In the genomic region with DNA sequence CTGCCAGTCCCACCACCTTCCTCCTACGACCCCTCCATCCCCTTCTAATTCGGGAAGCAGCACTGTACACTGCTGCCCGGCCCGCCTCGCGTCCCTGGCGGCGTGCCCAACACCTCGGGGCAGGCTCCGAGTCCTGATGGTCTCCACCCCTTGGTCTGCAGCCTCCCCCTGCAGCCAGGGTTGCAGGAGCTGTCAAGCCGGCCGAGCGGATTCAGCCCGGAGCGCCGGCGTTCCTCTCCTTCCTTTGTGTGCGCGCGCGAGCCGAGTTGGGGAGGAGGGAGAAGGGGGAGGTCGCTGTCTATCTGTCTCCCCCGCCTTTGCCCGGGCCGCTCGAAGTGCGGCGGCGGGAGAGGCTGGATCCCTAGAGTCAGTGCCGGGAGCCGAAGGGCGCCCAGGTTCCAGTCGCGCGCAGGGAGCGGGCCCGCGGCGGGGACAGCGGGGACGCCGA, we compare ENCODE assay signal across 8 mouse cellular contexts. TPM values are rescaled to one million over a fixed set of nuclear protein-coding genes. Genes with fewer than 3 reads are reported as not detected.
DNase-seq lines count a peak whose midpoint lies in the region; ATAC-seq lines count a peak whose summit lies in the region.

Gene Chn2 (plus strand): TSS at position 198 of the 448 bp plus-strand sequence.

- H3K4me1 ChIP-seq in intestine, embryonic 14.5 days (replicated peaks; ENCODE audit: control insufficient read depth, insufficient read depth, low read length): peaks cover 5% of the 10 kb centered on the region; the same call in 1 of the 2 replicates

- peak within 1 kb of the TSS; percentile 59 for H3K4me3 ChIP-seq in intestine, embryonic 14.5 days (ENCODE audit: low read depth, low read length)

- H3K36me3 ChIP-seq in intestine, embryonic 14.5 days (ENCODE audit: control insufficient read depth, insufficient read depth, low read length): no peaks in the 10 kb centered on the region

- under 1% methylated on average over 30 of the region's 43 CpGs for WGBS in intestine, embryonic 14.5 days

- peak; percentile 78 for ATAC-seq in intestine, embryonic 14.5 days (replicated peaks; ENCODE audit: low FRiP score, low TSS enrichment, low read depth)
- peak; percentile 41 for ATAC-seq in megakaryocyte progenitor cell, adult 5-6 weeks (replicated peaks; ENCODE audit: poor library complexity)
- ATAC-seq in erythroid progenitor cell, adult 5-6 weeks (replicated peaks; ENCODE audit: low FRiP score, poor library complexity, severe bottlenecking): no peak

- intact Hi-C loops in left cerebral cortex, postnatal 36 days (cut with DNase I): loop anchor here (10.0 kb wide), 1 partner anchor 245 kb away; no protein-coding TSS in a partner anchor

- H3K9ac ChIP-seq in intestine, embryonic 14.5 days (ENCODE audit: low read length): peak within 1 kb of the TSS; percentile 61

- H3K27me3 ChIP-seq in intestine, embryonic 14.5 days (replicated peaks; ENCODE audit: control insufficient read depth, insufficient read depth, low read length): peaks cover 20% of the 10 kb centered on the region

- H3K9me3 ChIP-seq in intestine, embryonic 14.5 days (ENCODE audit: control insufficient read depth, low read length): no peaks in the 10 kb centered on the region

- H3K4me2 ChIP-seq in intestine, embryonic 14.5 days (ENCODE audit: low read length): peak within 1 kb of the TSS; percentile 90

- H3K27ac ChIP-seq in intestine, embryonic 14.5 days (ENCODE audit: low read depth): peak within 1 kb of the TSS; percentile 75

- DNase-seq in adrenal gland, adult 2 months: peak; percentile 77
- DNase-seq in embryo, embryonic 10 days (ENCODE audit: low spot score): peak; percentile 80
- peak; percentile 35 for DNase-seq in gastrocnemius, postnatal 25 days
- DNase-seq in intestine, embryonic 14.5 days (ENCODE audit: low spot score): no peak
- peak; percentile 52 to 65 for DNase-seq in left cerebral cortex, postnatal 36 days (ENCODE audit: low spot score in 2 of 2)
- DNase-seq in right cerebral cortex, postnatal 4 days: peak; percentile 72

RNA-seq across cellular contexts. Expression of gene Chn2, which starts in this region (rescaled TPM):
- total RNA-seq in adrenal gland, adult 2 months (2021): 10 to 100 TPM in 1 of 2 experiments, 1 to 10 TPM in 1; 9.2 to 13.7 TPM
- polyA plus RNA-seq in adrenal gland, adult 2 months (2012; rRNA removed): 11.5 and 29.3 TPM in 2 replicates
- 1 to 10 TPM; 1.8 to 2.2 TPM for total RNA-seq in gastrocnemius, postnatal 25 days (2021)
- 23.6 and 25.0 TPM in 2 replicates for polyA plus RNA-seq in intestine, embryonic 14.5 days (2014; fragmentation: Nextera tagmentation; extraction: Ambion mirVana)
- 10 to 100 TPM; 42.5 to 44.8 TPM for total RNA-seq in left cerebral cortex, postnatal 36 days (2021)
- total RNA-seq in megakaryocyte progenitor cell, adult 5-6 weeks (2015): 7.5 and 10.9 TPM in 2 replicates
- 8.0 and 9.5 TPM in 2 replicates for total RNA-seq in megakaryocyte progenitor cell, adult 5-6 weeks (2017)
- 6.7 and 7.9 TPM in 2 replicates for total RNA-seq in erythroid progenitor cell, adult 5-6 weeks (2015; ENCODE audit: low replicate concordance)
- total RNA-seq in erythroid progenitor cell, adult 5-6 weeks (2017; ENCODE audit: low replicate concordance): 3.9 and 4.8 TPM in 2 replicates
